Mouse (Mus musculus): Measurements from ENCODE around the gene Trpm1.

DNA sequence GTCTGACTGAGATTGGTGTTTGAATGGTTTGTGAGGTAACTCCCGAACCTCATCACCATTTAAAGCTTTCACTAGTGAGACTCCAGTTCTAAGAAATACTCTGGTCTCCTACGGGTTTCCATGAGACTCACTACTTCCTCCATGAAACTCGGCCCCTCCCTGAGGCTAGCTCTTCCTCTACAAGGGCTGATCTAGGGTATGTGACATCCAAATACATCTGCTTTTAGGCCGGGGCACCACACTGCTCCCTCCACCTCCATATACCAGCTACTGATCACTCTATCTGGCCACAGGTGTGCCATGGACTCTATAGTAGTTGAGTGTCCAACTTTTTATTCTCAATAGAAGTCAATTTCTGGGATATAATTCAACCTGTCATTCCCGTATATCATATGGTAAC lies 69.6 kb downstream of the Trpm1 start:
- no peak for TF ChIP-seq TAL1 (IDR thresholded peaks at IDR 0.05; ENCODE audit: low read length)
- TF ChIP-seq GATA1 (IDR thresholded peaks at IDR 0.05; ENCODE audit: low read length), result no peak
